Mouse (Mus musculus) testis, adult 2 months (tissue): ENCODE data around the gene Dst. TPM values are rescaled to one million over a fixed set of nuclear protein-coding genes. Genes with fewer than 3 reads are reported as not detected.

Experiments
- H3K27ac ChIP-seq: fragments of 200-500 bp; 2 replicates; pipeline ENCODE4 v1.5.1; 2012; ENCODE audit warnings: low read depth, low read length; ENCODE audit not compliant: control insufficient read depth, insufficient read depth
- H3K27me3 ChIP-seq: fragments of 200-500 bp; 2 replicates; pipeline ENCODE4 v1.6.1; 2012; ENCODE audit warnings: mild to moderate bottlenecking, low read length, moderate library complexity; ENCODE audit not compliant: control insufficient read depth, insufficient read depth
- H3K36me3 ChIP-seq: fragments of 200-500 bp; 2 replicates; pipeline ENCODE4 v1.6.1; 2012; ENCODE audit warnings: mild to moderate bottlenecking, low read length; ENCODE audit not compliant: control insufficient read depth, insufficient read depth
- H3K4me1 ChIP-seq: fragments of 200-500 bp; 2 replicates; pipeline ENCODE4 v1.6.1; 2012; ENCODE audit warnings: low read length; ENCODE audit not compliant: control insufficient read depth, insufficient read depth
- H3K4me3 ChIP-seq: fragments of 200-500 bp; 2 replicates; pipeline ENCODE4 v1.5.1; 2012; ENCODE audit warnings: low read depth, mild to moderate bottlenecking, low read length, moderate library complexity, mixed read lengths; ENCODE audit not compliant: control insufficient read depth
- CTCF ChIP-seq: fragments of 200-500 bp; IDR thresholded peaks from 2 replicates; pipeline ENCODE4 v1.5.1; 2012; ENCODE audit warnings: low read depth, mild to moderate bottlenecking, inconsistent platforms, low read length, moderate library complexity; ENCODE audit not compliant: control insufficient read depth, insufficient read depth, insufficient replicate concordance
- POLR2A ChIP-seq: fragments of 200-500 bp; IDR thresholded peaks from 2 replicates; pipeline ENCODE4 v1.6.1; 2012; ENCODE audit warnings: low read depth, mild to moderate bottlenecking, inconsistent platforms, low read length, moderate library complexity; ENCODE audit not compliant: control insufficient read depth
- polyA plus RNA-seq: library from polyadenylated mRNA; depleted of rRNA; stranded (reverse); fragments of >200 nt; gene quantifications from 2 replicates; pipeline ENCODE4 v1.2.3, GENCODE M21; 2012

Dst gene
- polyA plus RNA-seq, 1 experiment = 33.0 TPM

GRCm38 (mm10) chr1:33980420-33980819 is 72.4 kb downstream of the Dst start:
- no peak overlapping the region for H3K27ac ChIP-seq
- TF ChIP-seq CTCF = no peak
- TF ChIP-seq POLR2A = no peak
- no peaks in the 10 kb centered on the region for H3K4me1 ChIP-seq
- no peak overlapping the region for H3K4me3 ChIP-seq
- no peaks in the 10 kb centered on the region for H3K27me3 ChIP-seq
- H3K36me3 ChIP-seq = no peaks in the 10 kb centered on the region

DNA sequence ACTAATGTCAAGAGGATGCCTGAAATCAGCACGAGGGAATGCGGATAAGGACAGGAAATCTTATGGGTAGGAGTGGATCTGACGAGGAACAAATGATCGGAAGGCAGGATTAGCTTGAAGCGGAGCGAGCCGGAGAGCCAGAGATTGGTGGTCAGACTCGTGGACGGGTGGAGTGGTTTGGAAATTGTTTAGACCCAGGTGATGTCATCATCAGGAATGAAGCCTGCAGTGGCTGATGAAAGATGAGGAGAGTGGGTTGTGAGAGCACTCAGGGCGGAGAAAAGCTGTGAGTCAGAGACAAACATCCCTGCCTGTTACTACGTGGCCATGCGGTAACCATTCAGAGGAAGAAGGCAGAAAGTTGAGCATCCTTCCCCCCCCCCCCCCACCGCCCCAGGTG is 81.6 kb downstream of the Dst start:
- no peak overlapping the region for H3K4me3 ChIP-seq
- H3K27ac ChIP-seq = no peak overlapping the region
- no peak for TF ChIP-seq POLR2A
- no peak for TF ChIP-seq CTCF
- H3K27me3 ChIP-seq = no peaks in the 10 kb centered on the region
- no peaks in the 10 kb centered on the region for H3K36me3 ChIP-seq
- peaks cover 5% of the 10 kb centered on the region for H3K4me1 ChIP-seq

DNA sequence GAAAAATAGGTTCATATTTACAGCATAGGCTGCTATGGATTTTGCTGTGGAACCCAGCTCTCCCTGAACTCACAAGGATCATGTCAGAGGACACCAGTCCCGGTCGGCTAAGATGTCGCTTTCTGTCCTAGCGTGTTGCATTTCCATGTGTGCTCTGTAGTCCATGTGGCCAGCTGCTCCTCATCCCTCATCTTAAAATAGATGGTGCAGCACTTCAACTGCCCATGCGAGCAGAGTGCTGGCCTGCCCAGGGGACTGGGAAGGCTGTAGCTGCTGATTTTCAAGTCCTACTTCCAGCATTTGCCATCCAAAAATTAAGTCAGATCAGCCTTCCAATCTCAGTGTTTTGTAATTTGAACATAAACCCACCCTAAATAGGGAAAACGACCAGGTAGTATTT is 83.0 kb downstream of the Dst start:
- no peak overlapping the region for H3K4me3 ChIP-seq
- H3K27ac ChIP-seq = no peak overlapping the region
- TF ChIP-seq CTCF (no peak), POLR2A (no peak)
- H3K27me3 ChIP-seq = no peaks in the 10 kb centered on the region
- no peaks in the 10 kb centered on the region for H3K36me3 ChIP-seq
- peaks cover 5% of the 10 kb centered on the region for H3K4me1 ChIP-seq

GRCm38 (mm10) chr1:33992810-33993209 is 84.8 kb downstream of the Dst start:
- Histone ChIP-seq H3K4me3 (no peak overlapping the region), H3K36me3 (no peaks in the 10 kb centered on the region), H3K27me3 (no peaks in the 10 kb centered on the region), H3K4me1 (peaks cover 5% of the 10 kb centered on the region), H3K27ac (no peak overlapping the region)
- TF ChIP-seq POLR2A = no peak
- TF ChIP-seq CTCF = no peak

DNA sequence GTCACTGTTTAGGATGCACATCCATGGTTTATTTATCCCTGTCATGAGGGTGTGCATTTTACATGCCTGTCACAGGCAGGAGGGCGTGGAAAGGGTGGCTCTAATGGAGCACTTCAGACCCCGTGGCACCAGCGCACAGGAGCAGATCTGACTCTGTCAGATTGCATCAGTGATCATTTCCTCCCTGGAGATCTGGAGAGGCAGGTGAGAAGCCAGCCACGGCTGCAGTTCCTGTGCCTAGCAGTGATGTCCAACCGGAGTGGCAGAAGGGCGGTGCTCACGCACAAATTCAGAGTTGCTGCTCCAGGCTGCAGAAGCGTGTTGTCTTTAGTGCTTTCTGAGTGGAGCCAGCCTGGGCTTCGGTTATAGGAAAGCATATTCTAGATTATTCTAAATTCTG is 86.2 kb downstream of the Dst start:
- no peak overlapping the region for H3K27ac ChIP-seq
- H3K4me1 ChIP-seq = peaks cover 5% of the 10 kb centered on the region
- TF ChIP-seq CTCF = no peak
- no peak for TF ChIP-seq POLR2A
- no peak overlapping the region for H3K4me3 ChIP-seq
- H3K27me3 ChIP-seq = no peaks in the 10 kb centered on the region
- H3K36me3 ChIP-seq = no peaks in the 10 kb centered on the region

GRCm38 (mm10) chr1:33995386-33995785 is 87.4 kb downstream of the Dst start:
- Histone ChIP-seq H3K4me3 (no peak overlapping the region), H3K27me3 (no peaks in the 10 kb centered on the region), H3K4me1 (peaks cover 5% of the 10 kb centered on the region), H3K36me3 (no peaks in the 10 kb centered on the region), H3K27ac (no peak overlapping the region)
- TF ChIP-seq POLR2A = no peak
- TF ChIP-seq CTCF = no peak

- no peak for TF ChIP-seq POLR2A
- TF ChIP-seq CTCF = no peak
- Histone ChIP-seq H3K27ac (no peak overlapping the region), H3K4me1 (peaks cover 5% of the 10 kb centered on the region), H3K4me3 (no peak overlapping the region), H3K36me3 (no peaks in the 10 kb centered on the region), H3K27me3 (no peaks in the 10 kb centered on the region)
Observed at GRCm38 (mm10) chr1:33996105-33996887, 88.3 kb downstream of the Dst start.
